Mouse (Mus musculus) neural tube, embryonic 14.5 days (tissue): ENCODE measurements around the gene Grb14. TPM values are rescaled to one million over a fixed set of nuclear protein-coding genes. Genes with fewer than 3 reads are reported as not detected.

ENCODE experiments used
- ATAC-seq: fragments of 200-750 bp; cut with Nextera tagmentation; 2 replicates; pipeline ENCODE4 v1.8.0; 2017; ENCODE audit warnings: low read depth, mild to moderate bottlenecking, moderate TSS enrichment, moderate library complexity
- H3K27ac ChIP-seq: fragments of 300-500 bp; sonication (generic); 2 replicates; pipeline ENCODE4 v1.5.1; 2014; ENCODE audit warnings: low read depth, mild to moderate bottlenecking, control low read depth, low read length, moderate library complexity, mixed read lengths
- H3K27me3 ChIP-seq: fragments of 300-500 bp; sonication (generic); 2 replicates; pipeline ENCODE4 v1.6.1; 2014; ENCODE audit warnings: low read length; ENCODE audit not compliant: control insufficient read depth, insufficient read depth
- H3K36me3 ChIP-seq: fragments of 300-500 bp; sonication (generic); 2 replicates; pipeline ENCODE4 v1.6.1; 2014; ENCODE audit warnings: low read length, mixed read lengths; ENCODE audit not compliant: control insufficient read depth, insufficient read depth
- H3K4me1 ChIP-seq: fragments of 300-500 bp; sonication (generic); 2 replicates; pipeline ENCODE4 v1.6.1; 2014; ENCODE audit warnings: low read length; ENCODE audit not compliant: control insufficient read depth, insufficient read depth
- H3K4me2 ChIP-seq: fragments of 300-500 bp; sonication (generic); 2 replicates; pipeline ENCODE4 v1.6.1; 2014; ENCODE audit warnings: mild to moderate bottlenecking, low read depth, low read length, control low read depth
- H3K4me3 ChIP-seq: fragments of 300-500 bp; sonication (generic); 2 replicates; pipeline ENCODE4 v1.5.1; 2014; ENCODE audit warnings: low read depth, low read length, control low read depth, mixed read lengths
- H3K9ac ChIP-seq: fragments of 300-500 bp; sonication (generic); replicated peaks from 2 replicates; pipeline ENCODE4 v1.6.1; 2014; ENCODE audit warnings: low read depth, mild to moderate bottlenecking, control low read depth, low read length, mixed read lengths
- H3K9me3 ChIP-seq: fragments of 300-500 bp; sonication (generic); 2 replicates; pipeline ENCODE4 v1.6.1; 2016; ENCODE audit warnings: low read length; ENCODE audit not compliant: control insufficient read depth
- WGBS: fragments of 180-500 bp; shearing (Covaris S2); extraction: QIAGEN DNeasy Blood & Tissue Kit; methylation state at CpG from one replicate; pipeline ENCODE4 v1.1.7; 2014; 5-methylcytosine and 5-hydroxymethylcytosine counted together
- polyA plus RNA-seq: library from polyadenylated mRNA; unstranded; fragments of >200 nt; fragmentation: Nextera tagmentation; extraction: Ambion mirVana; gene quantifications from 2 replicates; pipeline ENCODE4 v1.2.1, GENCODE M21; 2014

Gene Grb14
- polyA plus RNA-seq, 1 experiment from 2014 or later: 23.2 TPM

DNA sequence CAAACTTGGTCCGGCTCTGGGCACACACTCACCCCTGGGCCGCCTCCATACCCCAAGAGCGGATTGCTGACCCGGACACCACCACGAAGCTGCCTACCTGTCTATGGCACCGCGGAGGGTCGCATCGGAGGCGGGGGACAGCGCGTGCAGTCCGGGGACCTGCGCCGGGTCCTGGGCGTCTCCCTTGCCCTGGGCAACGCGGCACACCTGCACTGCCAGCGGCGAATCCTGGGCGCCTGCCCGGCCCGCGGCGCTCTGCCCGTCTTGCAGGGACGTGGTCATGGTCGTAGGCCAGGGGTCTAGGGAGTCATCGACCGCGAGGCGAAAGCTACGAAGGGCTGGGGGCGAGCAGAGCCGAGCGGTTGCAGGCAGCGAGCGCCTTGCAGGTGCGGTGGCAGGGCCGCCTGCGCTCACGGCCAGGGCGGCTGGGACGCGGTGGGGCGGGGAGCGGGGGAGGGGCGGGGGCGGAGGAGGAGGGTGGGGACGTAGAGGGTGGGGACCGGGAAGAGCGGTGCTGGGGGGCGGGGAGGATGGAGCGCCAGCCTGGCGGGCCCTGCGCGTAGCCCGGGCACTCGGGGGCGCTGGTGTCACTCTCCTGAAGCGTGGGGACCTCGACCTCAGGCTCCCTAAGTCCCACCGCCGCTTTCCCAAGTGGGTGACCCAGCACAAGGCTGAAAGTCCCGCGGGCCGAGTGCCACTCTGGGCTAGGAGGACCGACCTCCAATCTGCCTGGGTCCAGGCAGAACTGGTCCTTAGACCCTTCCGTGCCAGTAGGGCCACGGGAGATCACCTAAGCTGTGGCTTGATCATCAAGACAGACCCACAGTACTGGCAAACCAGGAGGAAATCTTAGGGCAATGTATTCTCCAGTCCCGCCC, 2.2 kb downstream of the Grb14 start:
- no peaks in the 10 kb centered on the region for H3K27me3 ChIP-seq
- H3K4me3 ChIP-seq: peak overlapping the region; percentile 75
- H3K27ac ChIP-seq: no peak overlapping the region
- no peaks in the 10 kb centered on the region for H3K36me3 ChIP-seq
- H3K9me3 ChIP-seq: no peaks in the 10 kb centered on the region
- H3K4me1 ChIP-seq: peaks cover 3% of the 10 kb centered on the region; the same call in 1 of the 2 replicates
- ATAC-seq: peak; percentile 89
- peak overlapping the region; percentile 86 for H3K9ac ChIP-seq
- peak overlapping the region; percentile 98 for H3K4me2 ChIP-seq
- under 1% methylated on average over 60 of the region's 71 CpGs for WGBS

DNA sequence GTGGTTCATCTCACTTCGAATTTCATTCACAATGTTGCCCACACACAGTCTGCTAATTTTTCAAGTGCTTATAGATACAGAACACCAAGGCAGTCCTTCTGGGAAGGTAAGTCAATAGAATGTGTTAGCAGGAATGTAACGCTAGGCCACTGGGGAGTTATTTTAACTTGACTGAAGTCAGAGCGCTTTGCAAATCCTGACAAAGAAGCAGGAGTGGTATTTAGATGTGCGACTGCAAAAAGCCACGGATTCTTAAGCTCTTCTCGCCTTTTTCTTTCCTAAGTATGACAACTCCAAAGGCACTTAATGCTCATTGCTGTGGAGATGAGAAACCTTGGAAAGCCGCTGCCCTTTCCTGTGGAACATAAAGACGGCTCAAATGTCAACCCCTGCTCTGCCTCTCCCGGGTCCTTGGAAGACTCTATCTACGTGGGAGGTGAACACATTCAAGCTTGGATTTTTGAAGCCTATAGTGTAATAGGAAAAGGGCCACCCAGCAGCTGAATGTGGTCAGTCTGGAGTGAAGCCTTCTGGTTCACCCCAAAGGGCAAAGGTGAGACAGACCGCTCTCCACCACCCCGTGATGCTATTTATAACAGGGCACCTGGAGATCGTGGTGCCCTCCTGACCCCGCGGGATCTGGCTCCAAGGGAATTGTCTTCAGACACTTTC, 3.0 kb downstream of the Grb14 start:
- no peaks in the 10 kb centered on the region for H3K9me3 ChIP-seq
- WGBS: 12% methylated on average over 15 of the region's 15 CpGs
- H3K4me1 ChIP-seq: peaks cover 3% of the 10 kb centered on the region; the same call in 1 of the 2 replicates
- H3K27me3 ChIP-seq: no peaks in the 10 kb centered on the region
- peak overlapping the region; percentile 86 for H3K9ac ChIP-seq
- peak; percentile 35 for ATAC-seq
- no peak overlapping the region for H3K27ac ChIP-seq
- H3K36me3 ChIP-seq: no peaks in the 10 kb centered on the region
- peak overlapping the region; percentile 98 for H3K4me2 ChIP-seq
- peak overlapping the region; percentile 75 for H3K4me3 ChIP-seq

DNA sequence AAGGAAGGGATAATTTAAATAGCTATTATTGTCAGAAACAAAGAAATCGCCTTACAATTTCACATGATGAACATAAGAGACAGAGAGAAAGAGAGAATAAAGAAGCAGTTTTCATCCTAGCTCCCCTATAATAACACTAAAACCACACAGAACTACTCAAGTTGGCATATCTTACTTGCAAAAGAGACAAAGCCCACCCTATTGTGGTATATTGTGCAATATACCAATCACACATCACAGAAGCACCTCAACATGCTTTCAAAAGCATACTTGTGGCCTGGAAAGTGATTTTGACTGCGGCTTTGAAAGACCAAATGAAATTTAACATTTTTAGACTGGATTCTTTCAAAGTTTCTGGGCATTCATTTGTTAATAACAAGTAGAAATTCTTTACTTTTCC, 7.4 kb downstream of the Grb14 start:
- WGBS: 93% methylated on average over 2 of the region's 2 CpGs
- ATAC-seq: no peak

DNA sequence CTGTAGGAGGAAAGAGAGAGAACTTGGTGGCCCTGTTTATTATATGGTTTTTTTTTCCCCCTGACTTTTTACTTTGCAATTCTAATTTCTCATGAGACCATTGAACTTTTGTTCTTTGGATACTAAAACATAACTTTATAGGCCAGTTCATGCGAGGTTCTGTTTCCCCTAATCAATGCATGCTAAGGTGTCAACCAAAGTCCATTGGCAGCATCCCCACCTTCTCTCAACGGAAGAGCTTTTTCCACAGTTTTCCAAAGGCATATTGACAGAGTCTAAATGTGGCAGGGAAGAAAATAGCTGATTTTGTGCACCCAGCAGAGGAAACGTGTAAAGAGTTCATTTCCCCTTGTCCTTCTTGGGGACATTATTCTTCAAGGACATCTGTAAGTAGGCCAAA, 10.2 kb downstream of the Grb14 start:
- no peak overlapping the region for H3K9ac ChIP-seq
- no peak for ATAC-seq
- no peaks in the 10 kb centered on the region for H3K9me3 ChIP-seq
- H3K4me2 ChIP-seq: no peak overlapping the region
- no peaks in the 10 kb centered on the region for H3K27me3 ChIP-seq
- H3K4me3 ChIP-seq: no peak overlapping the region
- WGBS: 89% methylated on average over 3 of the region's 3 CpGs
- no peaks in the 10 kb centered on the region for H3K36me3 ChIP-seq
- H3K27ac ChIP-seq: no peak overlapping the region
- H3K4me1 ChIP-seq: no peaks in the 10 kb centered on the region

More for the DNA sequence above, 7.4 kb downstream of the Grb14 start:
- Histone ChIP-seq H3K36me3 (no peaks in the 10 kb centered on the region), H3K27ac (no peak overlapping the region), H3K4me2 (no peak overlapping the region), H3K4me1 (no peaks in the 10 kb centered on the region), H3K4me3 (no peak overlapping the region), H3K27me3 (no peaks in the 10 kb centered on the region), H3K9ac (no peak overlapping the region), H3K9me3 (no peaks in the 10 kb centered on the region)

DNA sequence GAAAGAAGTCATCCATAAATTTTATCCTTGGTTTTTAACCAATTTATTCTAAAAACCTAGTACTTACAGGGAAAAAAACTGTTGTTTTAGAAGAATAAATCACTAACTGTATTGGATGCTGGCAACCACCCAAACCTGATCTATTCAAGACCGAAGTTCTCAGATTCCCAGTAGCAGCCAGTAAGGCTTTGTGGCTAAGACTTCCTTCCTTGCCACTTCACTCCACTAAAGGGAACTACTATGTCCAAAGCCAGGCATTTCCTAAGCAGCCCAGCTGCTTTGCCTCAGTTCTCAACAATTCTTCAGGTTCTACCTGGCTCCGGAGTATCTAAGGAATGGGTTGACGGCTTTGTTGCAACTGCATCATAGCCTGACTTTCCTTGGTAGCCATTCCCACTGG, 14.7 kb downstream of the Grb14 start:
- no peaks in the 10 kb centered on the region for H3K4me1 ChIP-seq
- H3K36me3 ChIP-seq: no peaks in the 10 kb centered on the region
- H3K4me3 ChIP-seq: no peak overlapping the region
- H3K9ac ChIP-seq: no peak overlapping the region
- no peak overlapping the region for H3K27ac ChIP-seq
- no peaks in the 10 kb centered on the region for H3K27me3 ChIP-seq
- no peak for ATAC-seq
- H3K4me2 ChIP-seq: no peak overlapping the region
- 80% methylated on average over 3 of the region's 3 CpGs for WGBS
- H3K9me3 ChIP-seq: no peaks in the 10 kb centered on the region

DNA sequence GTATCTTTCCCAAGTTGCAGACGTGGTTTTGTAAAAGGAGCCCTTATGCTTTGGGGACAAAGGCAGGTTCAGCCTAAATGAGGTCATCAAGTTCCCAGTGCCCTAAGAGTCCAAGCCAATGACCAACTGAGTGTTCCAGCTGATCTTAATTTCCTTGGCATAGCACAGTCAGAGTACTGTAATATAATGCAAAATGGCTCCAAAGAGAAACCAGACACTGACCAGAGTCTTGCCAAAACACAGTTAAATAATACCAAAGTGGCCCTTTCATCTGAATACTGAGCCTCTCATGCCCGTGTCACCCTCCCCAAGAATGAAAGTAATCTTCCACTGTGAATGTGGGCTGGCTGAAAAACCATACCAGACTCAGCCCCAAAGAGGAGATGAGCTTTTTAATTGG, 17.4 kb downstream of the Grb14 start:
- Histone ChIP-seq H3K4me2 (no peak overlapping the region), H3K9me3 (no peaks in the 10 kb centered on the region), H3K36me3 (no peaks in the 10 kb centered on the region), H3K4me3 (no peak overlapping the region), H3K4me1 (no peaks in the 10 kb centered on the region), H3K9ac (no peak overlapping the region), H3K27me3 (no peaks in the 10 kb centered on the region), H3K27ac (no peak overlapping the region)
- ATAC-seq: no peak
- WGBS: 74% methylated on average over 2 of the region's 2 CpGs

DNA sequence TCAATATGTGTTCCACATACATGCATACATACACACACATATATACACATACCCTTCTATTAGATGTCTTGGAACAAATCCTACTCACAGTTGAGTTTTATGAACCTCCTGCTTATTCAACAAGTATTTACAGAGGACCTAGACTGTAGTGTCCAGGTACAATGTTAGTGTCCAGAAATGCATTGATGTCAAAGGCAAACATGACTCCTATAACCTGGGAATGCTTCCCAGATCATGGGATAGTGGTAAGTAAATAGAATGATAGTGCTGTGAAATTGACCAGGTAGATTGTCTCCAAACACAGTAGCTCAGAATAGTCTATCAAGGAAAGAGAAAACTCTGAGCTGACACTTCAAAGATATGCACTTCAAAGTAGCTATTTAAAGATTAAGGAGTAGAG, 19.7 kb downstream of the Grb14 start:
- Histone ChIP-seq H3K36me3 (no peaks in the 10 kb centered on the region), H3K9me3 (no peaks in the 10 kb centered on the region), H3K4me1 (no peaks in the 10 kb centered on the region), H3K4me2 (no peak overlapping the region), H3K27me3 (no peaks in the 10 kb centered on the region), H3K4me3 (no peak overlapping the region), H3K27ac (no peak overlapping the region), H3K9ac (no peak overlapping the region)
- ATAC-seq: no peak

DNA sequence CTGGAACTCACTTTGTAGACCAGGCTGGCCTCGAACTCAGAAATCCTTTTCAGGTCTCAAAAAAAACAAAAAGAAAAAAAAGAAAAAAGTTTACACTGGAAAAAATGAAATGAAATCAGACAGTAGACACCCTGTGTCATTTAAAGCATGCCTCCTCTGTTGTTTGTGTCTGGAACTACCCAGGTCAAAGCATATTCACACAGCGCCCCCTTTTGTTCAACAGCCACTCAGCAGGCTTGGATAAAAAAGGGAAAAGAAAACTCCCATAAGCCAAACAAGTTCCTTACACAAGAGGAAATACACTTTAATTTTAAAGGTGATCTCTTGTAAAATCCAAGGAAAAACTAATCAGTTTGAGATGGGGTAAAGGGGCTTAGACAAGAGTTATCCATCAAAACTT, 21.4 kb downstream of the Grb14 start:
- no peaks in the 10 kb centered on the region for H3K27me3 ChIP-seq
- ATAC-seq: no peak
- H3K27ac ChIP-seq: no peak overlapping the region
- no peaks in the 10 kb centered on the region for H3K9me3 ChIP-seq
- 57% methylated on average over 2 of the region's 2 CpGs for WGBS
- no peaks in the 10 kb centered on the region for H3K4me1 ChIP-seq
- no peak overlapping the region for H3K4me2 ChIP-seq
- H3K36me3 ChIP-seq: no peaks in the 10 kb centered on the region
- H3K9ac ChIP-seq: no peak overlapping the region
- no peak overlapping the region for H3K4me3 ChIP-seq

DNA sequence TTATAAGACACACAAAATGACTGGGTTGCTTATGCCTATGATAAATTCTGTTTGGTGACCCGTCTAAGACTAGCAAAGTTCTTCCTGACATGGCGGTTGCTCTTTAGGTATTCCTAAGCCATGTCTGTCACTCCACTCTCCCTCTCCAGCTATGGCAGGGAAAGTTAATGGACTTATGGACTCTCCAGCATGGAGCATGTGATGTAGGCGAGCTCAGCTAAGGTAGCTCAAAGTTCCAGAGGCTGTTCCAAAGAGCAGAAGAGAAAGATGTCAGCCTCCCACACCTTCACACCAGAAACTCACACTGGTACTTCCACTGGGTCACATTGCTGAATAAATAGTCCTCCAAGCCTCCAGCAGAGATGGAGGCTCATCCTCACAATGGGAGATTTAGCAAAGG, 22.2 kb downstream of the Grb14 start:
- Histone ChIP-seq H3K4me3 (no peak overlapping the region), H3K9me3 (no peaks in the 10 kb centered on the region), H3K4me2 (no peak overlapping the region), H3K27me3 (no peaks in the 10 kb centered on the region), H3K27ac (no peak overlapping the region), H3K9ac (no peak overlapping the region), H3K36me3 (no peaks in the 10 kb centered on the region), H3K4me1 (no peaks in the 10 kb centered on the region)
- ATAC-seq: no peak
- 91% methylated on average over 3 of the region's 3 CpGs for WGBS
